Mouse (Mus musculus) gastrocnemius, adult 2 months (tissue): ENCODE results near the gene Eif3i. TPM values are rescaled to one million over a fixed set of nuclear protein-coding genes. Genes with fewer than 3 reads are reported as not detected.
"Not testable (repeated sequence)": the region's sequence is repeated elsewhere in the genome, so short reads cannot be mapped to it uniquely, and the experiment has no call there.

Source experiments
- DNase-seq: peaks from one replicate; pipeline ENCODE4 v3.0.0; 2022
- H3K27ac ChIP-seq: fragments of 200-600 bp; 2 replicates; pipeline ENCODE4 v1.8.1; 2022; ENCODE audit warnings: mild to moderate bottlenecking
- H3K4me3 ChIP-seq: fragments of 200-600 bp; 2 replicates; pipeline ENCODE4 v1.8.1; 2022; ENCODE audit warnings: mild to moderate bottlenecking, moderate library complexity
- CTCF ChIP-seq: fragments of 200-600 bp; IDR thresholded peaks from 2 replicates; pipeline ENCODE4 v1.8.1; 2022; ENCODE audit warnings: antibody characterized with exemption, mild to moderate bottlenecking, moderate library complexity
- intact Hi-C: fragments of 180-260 bp; cut with DNase I; formaldehyde crosslinking; loops from one replicate; pipeline ENCODE4 v1.15.1; 2025
- total RNA-seq, 2 experiments: library from RNA; stranded (reverse); gene quantifications; 2 replicates each; pipeline ENCODE4 v1.2.3; 2021

The Eif3i gene
- total RNA-seq, 2 experiments from 2014 or later: 134 to 137 TPM

GRCm38 (mm10) chr4:129563718-129564117, 36.7 kb downstream of the Eif3i start:
- intact Hi-C loops: no loop called here
- no peak overlapping the region for H3K4me3 ChIP-seq

GRCm38 (mm10) chr4:129561184-129561583, 39.3 kb downstream of the Eif3i start:
- Histone ChIP-seq H3K27ac (no peak overlapping the region), H3K4me3 (no peak overlapping the region)
- TF ChIP-seq CTCF: no peak
- intact Hi-C loops: no loop called here
- DNase-seq: no peak

More at GRCm38 (mm10) chr4:129563718-129564117, 36.7 kb downstream of the Eif3i start:
- DNase-seq: no peak
- TF ChIP-seq CTCF: no peak
- H3K27ac ChIP-seq: no peak overlapping the region

- no peak overlapping the region for H3K4me3 ChIP-seq
- intact Hi-C loops: no loop called here
- TF ChIP-seq CTCF: no peak
- no peak for DNase-seq
- H3K27ac ChIP-seq: no peak overlapping the region
Observed at GRCm38 (mm10) chr4:129558321-129558955, 42.0 kb downstream of the Eif3i start.

- peak overlapping the region; percentile 80; the same call in 1 of the 2 replicates for H3K27ac ChIP-seq
- intact Hi-C loops: no loop called here
Observed at GRCm38 (mm10) chr4:129557256-129557808, 43.1 kb downstream of the Eif3i start.

GRCm38 (mm10) chr4:129556532-129557223, 43.8 kb downstream of the Eif3i start:
- intact Hi-C loops: no loop called here
- peak; percentile 93 for DNase-seq
- peak overlapping the region; percentile 80 for H3K27ac ChIP-seq
- peak overlapping the region; percentile 79 for H3K4me3 ChIP-seq
- TF ChIP-seq CTCF: no peak

More at GRCm38 (mm10) chr4:129557256-129557808, 43.1 kb downstream of the Eif3i start:
- peak overlapping the region; percentile 79 for H3K4me3 ChIP-seq
- no peak for TF ChIP-seq CTCF
- no peak for DNase-seq

GRCm38 (mm10) chr4:129555862-129556531, 44.5 kb downstream of the Eif3i start:
- no peak for DNase-seq
- intact Hi-C loops: no loop called here
- peak overlapping the region; percentile 79 for H3K4me3 ChIP-seq
- TF ChIP-seq CTCF: no peak
- peak overlapping the region; percentile 80 for H3K27ac ChIP-seq

- peak; percentile 31 for DNase-seq
- TF ChIP-seq CTCF: peak; percentile 64
- intact Hi-C loops: no loop called here
- Histone ChIP-seq H3K4me3 (peak overlapping the region; percentile 79), H3K27ac (no peak overlapping the region)
Observed at GRCm38 (mm10) chr4:129555421-129555861, 45.0 kb downstream of the Eif3i start.

GRCm38 (mm10) chr4:129554512-129554911, 45.9 kb downstream of the Eif3i start:
- DNase-seq, intact Hi-C loops, H3K4me3 ChIP-seq, H3K27ac ChIP-seq: not testable (repeated sequence)

GRCm38 (mm10) chr4:129550295-129550694, 50.2 kb downstream of the Eif3i start:
- intact Hi-C loops: no loop called here
- no peak for TF ChIP-seq CTCF
- Histone ChIP-seq H3K4me3 (no peak overlapping the region), H3K27ac (no peak overlapping the region)
- no peak for DNase-seq

GRCm38 (mm10) chr4:129549306-129549705, 51.1 kb downstream of the Eif3i start:
- intact Hi-C loops: loop anchor here (2.0 kb wide), 1 partner anchor 59 kb away; no protein-coding TSS in a partner anchor
- no peak for DNase-seq
- H3K27ac ChIP-seq: no peak overlapping the region
- TF ChIP-seq CTCF: peak; percentile 58
- H3K4me3 ChIP-seq: no peak overlapping the region

- not testable (repeated sequence) for H3K4me3 ChIP-seq, H3K27ac ChIP-seq, DNase-seq
- intact Hi-C loops: loop anchor here (2.0 kb wide), 1 partner anchor 61 kb away; no protein-coding TSS in a partner anchor
Observed at GRCm38 (mm10) chr4:129547631-129548030, 52.8 kb downstream of the Eif3i start.

GRCm38 (mm10) chr4:129544106-129544505, 56.3 kb downstream of the Eif3i start:
- no peak for TF ChIP-seq CTCF
- Histone ChIP-seq H3K27ac (no peak overlapping the region), H3K4me3 (no peak overlapping the region)
- no peak for DNase-seq
- intact Hi-C loops: no loop called here
